Mouse (Mus musculus) embryonic facial prominence, embryonic 12.5 days (tissue): ENCODE data around the gene Ptprz1. TPM values are rescaled to one million over a fixed set of nuclear protein-coding genes. Genes with fewer than 3 reads are reported as not detected.
A peak's percentile ranks its signal among the peaks of the same experiment; 100 is the strongest.

Source experiments
- ATAC-seq: fragments of 200-750 bp; cut with Nextera tagmentation; 2 replicates; pipeline ENCODE4 v1.8.0; 2017; ENCODE audit not compliant: insufficient number of reproducible peaks, insufficient read depth, low FRiP score, low TSS enrichment
- H3K27ac ChIP-seq: fragments of 300-500 bp; sonication (generic); 2 replicates; pipeline ENCODE4 v1.5.1; 2016; ENCODE audit warnings: mild to moderate bottlenecking
- H3K27me3 ChIP-seq: fragments of 300-500 bp; sonication (generic); 2 replicates; pipeline ENCODE4 v1.6.1; 2016; ENCODE audit warnings: mild to moderate bottlenecking, moderate library complexity
- H3K36me3 ChIP-seq: fragments of 300-500 bp; sonication (generic); 2 replicates; pipeline ENCODE4 v1.6.1; 2016; ENCODE audit warnings: mild to moderate bottlenecking
- H3K4me1 ChIP-seq: fragments of 300-500 bp; sonication (generic); 2 replicates; pipeline ENCODE4 v1.6.1; 2016
- H3K4me2 ChIP-seq: fragments of 300-500 bp; sonication (generic); replicated peaks from 2 replicates; pipeline ENCODE4 v1.6.1; 2016; ENCODE audit warnings: mild to moderate bottlenecking, moderate library complexity
- H3K4me3 ChIP-seq: fragments of 300-500 bp; sonication (generic); 2 replicates; pipeline ENCODE4 v1.5.1; 2016; ENCODE audit warnings: mild to moderate bottlenecking
- H3K9ac ChIP-seq: fragments of 300-500 bp; sonication (generic); 2 replicates; pipeline ENCODE4 v1.6.1; 2016; ENCODE audit warnings: mild to moderate bottlenecking, moderate library complexity
- H3K9me3 ChIP-seq: fragments of 300-500 bp; sonication (generic); 2 replicates; pipeline ENCODE4 v1.6.1; 2016; ENCODE audit warnings: mild to moderate bottlenecking, moderate library complexity
- WGBS: fragments of 180-500 bp; shearing (Covaris S2); methylation state at CpG from one replicate; pipeline ENCODE4 v1.1.7; 2016; 5-methylcytosine and 5-hydroxymethylcytosine counted together
- polyA plus RNA-seq: library from polyadenylated mRNA; unstranded; fragments of >200 nt; fragmentation: Nextera tagmentation; extraction: Ambion mirVana; gene quantifications from 2 replicates; pipeline ENCODE4 v1.2.1, GENCODE M21; 2016

Gene Ptprz1
- polyA plus RNA-seq: 10.1 and 12.8 TPM in 2 replicates

DNA sequence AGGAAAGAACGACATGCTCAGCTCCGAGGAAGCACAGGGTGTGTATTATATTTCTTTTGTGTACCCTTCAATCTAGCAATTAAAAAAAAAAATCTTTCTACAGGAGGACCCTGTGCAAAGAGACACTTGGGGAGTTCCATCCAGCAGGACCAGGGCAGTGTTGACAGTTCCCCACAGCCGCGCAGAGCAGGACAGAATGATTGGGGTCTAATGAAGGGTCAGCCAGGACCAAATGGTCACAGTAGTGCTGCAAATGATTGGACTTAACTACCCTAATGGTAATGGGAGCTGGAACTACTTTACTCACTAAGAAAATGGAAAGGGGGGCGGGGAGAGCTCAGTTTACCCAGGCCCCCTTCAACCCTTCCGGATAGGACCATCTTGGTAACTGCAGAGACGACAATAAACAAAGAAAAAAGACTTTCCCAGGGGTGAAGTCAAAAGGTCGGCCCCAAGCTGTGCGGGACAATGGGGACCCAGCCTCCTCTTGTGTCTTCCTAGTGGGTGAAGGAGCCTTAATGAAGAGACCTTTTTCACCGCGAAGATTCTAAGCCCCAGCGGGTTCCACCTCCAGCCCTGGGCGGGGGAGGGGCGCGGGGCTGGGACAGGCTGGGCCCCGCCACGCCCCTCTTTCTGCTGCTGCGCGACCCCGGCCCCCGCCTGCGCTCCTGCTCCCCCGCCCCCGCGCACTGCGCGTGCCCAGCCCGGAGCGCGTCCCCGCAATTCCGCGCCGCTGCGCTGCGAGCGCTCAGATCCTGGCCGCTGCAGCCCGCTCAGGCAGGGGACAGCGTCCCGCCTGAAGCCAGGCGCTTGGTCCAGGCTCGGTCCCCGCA lies at the start of gene Ptprz1:
TSS of gene Ptprz1 (plus strand) at position 722 of the 833 bp plus-strand sequence.
- 1% methylated on average over 43 of the region's 44 CpGs for WGBS
- H3K4me1 ChIP-seq: 0 out of 2 replicates have a peak, but pooled peaks cover 5% of the 10 kb centered on the region
- H3K27ac ChIP-seq: no peak within 1 kb of the TSS
- peaks cover 5% of the 10 kb centered on the region for H3K27me3 ChIP-seq
- peak within 1 kb of the TSS; percentile 61 for H3K4me3 ChIP-seq
- peak within 1 kb of the TSS; percentile 59 for H3K9ac ChIP-seq
- ATAC-seq: peak; percentile 89
- H3K36me3 ChIP-seq: no peaks in the 10 kb centered on the region
- H3K4me2 ChIP-seq: peak within 1 kb of the TSS; percentile 94
- H3K9me3 ChIP-seq: no peaks in the 10 kb centered on the region

DNA sequence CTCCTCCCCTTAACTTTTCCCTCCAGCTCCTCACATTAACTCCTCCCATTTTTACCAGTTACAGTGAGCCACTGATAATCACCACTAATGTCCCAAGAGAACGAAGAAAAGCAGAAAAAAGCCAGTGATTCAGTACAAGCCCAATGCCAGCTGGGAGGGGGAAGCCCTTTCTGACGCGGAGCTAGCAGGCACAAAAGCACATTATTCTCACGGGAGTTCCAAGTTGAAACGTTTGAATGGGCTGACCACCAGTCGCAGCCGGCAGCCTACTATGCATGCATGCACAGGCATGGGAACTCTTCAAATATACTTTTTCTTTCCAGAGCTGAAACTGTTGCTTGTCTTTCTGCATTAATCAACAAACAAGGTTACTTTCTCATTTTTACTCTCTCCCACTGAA lies 41.7 kb upstream of the Ptprz1 start:
- Histone ChIP-seq H3K27ac (no peak overlapping the region), H3K27me3 (no peaks in the 10 kb centered on the region), H3K4me3 (no peak overlapping the region), H3K9ac (no peak overlapping the region), H3K4me1 (no peaks in the 10 kb centered on the region), H3K9me3 (no peaks in the 10 kb centered on the region), H3K4me2 (no peak overlapping the region), H3K36me3 (no peaks in the 10 kb centered on the region)
- no peak for ATAC-seq
- 16% methylated on average over 7 of the region's 7 CpGs for WGBS

GRCm38 (mm10) chr6:22834100-22834970 lies 41.0 kb upstream of the Ptprz1 start:
- no peak overlapping the region for H3K27ac ChIP-seq
- 62% methylated on average over 19 of the region's 19 CpGs for WGBS
- no peak overlapping the region for H3K4me2 ChIP-seq

DNA sequence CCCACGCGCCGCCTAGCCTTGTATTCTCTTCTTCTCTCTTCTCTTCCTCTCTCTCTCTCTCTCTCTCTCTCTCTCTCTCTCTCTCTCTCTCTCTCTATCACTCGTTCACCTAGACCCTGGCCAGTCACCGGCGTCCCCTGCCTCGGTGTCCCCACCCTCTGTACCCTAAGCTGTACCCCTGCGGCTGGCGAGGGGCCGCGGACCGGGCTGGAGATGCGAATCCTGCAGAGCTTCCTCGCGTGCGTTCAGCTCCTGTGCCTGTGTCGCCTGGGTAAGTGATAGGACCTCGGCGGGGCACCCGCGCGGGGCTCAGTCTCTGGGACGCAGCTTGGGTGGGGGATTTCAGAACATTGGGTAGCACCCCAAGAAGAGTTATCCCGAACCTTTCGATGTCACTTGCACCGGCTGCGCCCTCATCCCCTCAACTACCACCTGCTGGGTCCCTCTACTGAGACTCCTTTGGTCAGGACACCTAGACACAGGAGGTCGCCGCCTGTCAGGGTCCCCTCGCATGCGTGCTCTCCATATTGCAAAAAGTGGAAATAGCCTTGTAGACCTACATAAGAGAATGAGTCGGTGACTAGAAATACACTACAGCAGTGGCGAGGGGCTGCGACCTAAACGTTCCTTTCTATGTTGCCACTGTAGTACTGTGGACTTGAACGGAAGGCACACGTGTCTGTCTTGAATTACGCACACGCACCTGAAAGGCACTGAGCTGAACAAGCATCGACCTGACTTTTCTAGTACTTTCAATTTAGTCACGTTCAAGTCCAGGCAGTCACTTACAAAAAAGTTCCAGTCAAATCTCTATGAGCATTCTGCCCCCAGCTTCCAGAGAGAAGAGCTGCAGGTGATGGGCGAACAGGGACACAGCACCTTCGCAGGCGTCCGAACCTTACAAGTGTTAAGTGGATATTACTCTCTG lies 576 bp downstream of the Ptprz1 start:
- no peaks in the 10 kb centered on the region for H3K36me3 ChIP-seq
- H3K9me3 ChIP-seq: no peaks in the 10 kb centered on the region
- ATAC-seq: peak; percentile 52
- WGBS: 2% methylated on average over 45 of the region's 45 CpGs
- peak overlapping the region; percentile 59 for H3K9ac ChIP-seq
- peaks cover 5% of the 10 kb centered on the region for H3K27me3 ChIP-seq
- H3K4me2 ChIP-seq: peak overlapping the region; percentile 94
- H3K27ac ChIP-seq: no peak overlapping the region
- H3K4me3 ChIP-seq: peak overlapping the region; percentile 61
- H3K4me1 ChIP-seq: 0 out of 2 replicates have a peak, but pooled peaks cover 5% of the 10 kb centered on the region

More at GRCm38 (mm10) chr6:22834100-22834970, 41.0 kb upstream of the Ptprz1 start:
- no peaks in the 10 kb centered on the region for H3K9me3 ChIP-seq
- no peak overlapping the region for H3K4me3 ChIP-seq
- H3K36me3 ChIP-seq: no peaks in the 10 kb centered on the region
- 0 out of 2 replicates have a peak, but pooled peaks have one; percentile 60 for ATAC-seq
- no peaks in the 10 kb centered on the region for H3K27me3 ChIP-seq
- no peak overlapping the region for H3K9ac ChIP-seq
- H3K4me1 ChIP-seq: no peaks in the 10 kb centered on the region

GRCm38 (mm10) chr6:22887978-22888377 lies 12.7 kb downstream of the Ptprz1 start:
- ATAC-seq: no peak
- Histone ChIP-seq H3K36me3 (no peaks in the 10 kb centered on the region), H3K4me3 (no peak overlapping the region), H3K27ac (no peak overlapping the region), H3K9ac (no peak overlapping the region), H3K4me2 (no peak overlapping the region), H3K4me1 (no peaks in the 10 kb centered on the region), H3K9me3 (no peaks in the 10 kb centered on the region), H3K27me3 (no peaks in the 10 kb centered on the region)
- 86% methylated on average over 6 of the region's 6 CpGs for WGBS

DNA sequence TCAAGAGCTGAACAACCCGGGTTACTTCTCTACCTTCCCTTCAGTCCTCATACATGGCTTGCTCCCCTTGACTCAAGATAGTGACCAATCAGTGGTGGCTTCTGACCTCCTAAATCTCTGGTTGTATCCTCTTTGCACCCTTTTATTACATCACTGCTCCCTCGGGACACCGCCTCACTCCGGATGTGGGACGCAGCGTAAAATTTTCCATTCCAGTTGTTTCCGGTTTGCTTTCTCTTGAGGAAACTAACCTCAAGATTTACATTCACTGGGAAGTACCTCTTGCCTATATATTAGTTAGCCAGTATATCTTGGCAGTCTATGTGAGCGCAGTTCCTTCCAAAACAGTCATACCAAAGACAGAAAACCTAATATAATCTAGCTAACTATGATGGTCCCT lies 14.0 kb downstream of the Ptprz1 start:
- H3K4me1 ChIP-seq: no peaks in the 10 kb centered on the region
- no peaks in the 10 kb centered on the region for H3K9me3 ChIP-seq
- ATAC-seq: no peak
- no peak overlapping the region for H3K4me2 ChIP-seq
- no peak overlapping the region for H3K27ac ChIP-seq
- no peaks in the 10 kb centered on the region for H3K36me3 ChIP-seq
- H3K4me3 ChIP-seq: no peak overlapping the region
- 93% methylated on average over 8 of the region's 8 CpGs for WGBS
- no peaks in the 10 kb centered on the region for H3K27me3 ChIP-seq
- H3K9ac ChIP-seq: no peak overlapping the region

GRCm38 (mm10) chr6:22901983-22902382 lies 26.7 kb downstream of the Ptprz1 start:
- H3K9me3 ChIP-seq: no peaks in the 10 kb centered on the region
- H3K27me3 ChIP-seq: no peaks in the 10 kb centered on the region
- H3K36me3 ChIP-seq: no peaks in the 10 kb centered on the region
- H3K27ac ChIP-seq: no peak overlapping the region
- no peak for ATAC-seq
- H3K4me3 ChIP-seq: no peak overlapping the region
- H3K4me2 ChIP-seq: no peak overlapping the region
- WGBS: 72% methylated on average over 3 of the region's 3 CpGs
- H3K9ac ChIP-seq: no peak overlapping the region
- H3K4me1 ChIP-seq: no peaks in the 10 kb centered on the region

DNA sequence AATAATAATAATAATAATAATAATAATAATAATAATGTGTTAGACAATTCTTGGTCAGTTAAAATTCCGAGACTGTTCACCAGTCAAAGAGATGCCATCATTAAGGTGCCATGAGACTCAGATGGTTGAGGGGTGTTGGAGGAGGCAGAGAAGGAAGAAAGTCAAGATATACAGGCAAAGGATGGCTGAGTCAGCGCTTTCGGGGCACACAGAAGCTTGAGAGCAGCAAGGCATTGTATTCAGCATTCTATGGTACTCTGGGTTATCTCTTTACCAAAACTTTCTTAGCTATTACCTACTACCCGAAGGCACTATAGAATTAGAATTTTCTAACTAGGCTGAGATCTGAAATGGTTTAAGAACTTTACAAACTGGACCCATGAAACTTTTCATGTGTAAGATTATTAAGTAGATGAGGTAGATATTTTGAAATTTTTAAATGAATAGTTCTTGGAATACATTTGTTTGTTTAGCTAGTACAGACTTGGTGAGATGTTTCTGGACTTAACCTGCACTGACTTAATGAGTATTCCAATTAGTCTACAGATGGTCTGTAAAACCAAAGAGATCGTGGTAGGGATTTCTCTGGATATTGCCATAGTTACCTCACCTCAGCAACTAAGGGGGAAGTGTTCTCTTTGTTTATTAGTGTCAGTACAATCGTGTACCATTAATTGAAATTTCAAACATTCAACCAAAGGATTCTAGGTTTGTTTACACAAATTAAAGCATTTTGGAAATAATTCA lies 33.4 kb downstream of the Ptprz1 start:
- Histone ChIP-seq H3K4me2 (no peak overlapping the region), H3K27ac (no peak overlapping the region), H3K9ac (no peak overlapping the region), H3K36me3 (no peaks in the 10 kb centered on the region), H3K27me3 (no peaks in the 10 kb centered on the region), H3K4me1 (no peaks in the 10 kb centered on the region), H3K4me3 (no peak overlapping the region), H3K9me3 (no peaks in the 10 kb centered on the region)
- ATAC-seq: no peak
- 80% methylated on average over 6 of the region's 6 CpGs for WGBS

DNA sequence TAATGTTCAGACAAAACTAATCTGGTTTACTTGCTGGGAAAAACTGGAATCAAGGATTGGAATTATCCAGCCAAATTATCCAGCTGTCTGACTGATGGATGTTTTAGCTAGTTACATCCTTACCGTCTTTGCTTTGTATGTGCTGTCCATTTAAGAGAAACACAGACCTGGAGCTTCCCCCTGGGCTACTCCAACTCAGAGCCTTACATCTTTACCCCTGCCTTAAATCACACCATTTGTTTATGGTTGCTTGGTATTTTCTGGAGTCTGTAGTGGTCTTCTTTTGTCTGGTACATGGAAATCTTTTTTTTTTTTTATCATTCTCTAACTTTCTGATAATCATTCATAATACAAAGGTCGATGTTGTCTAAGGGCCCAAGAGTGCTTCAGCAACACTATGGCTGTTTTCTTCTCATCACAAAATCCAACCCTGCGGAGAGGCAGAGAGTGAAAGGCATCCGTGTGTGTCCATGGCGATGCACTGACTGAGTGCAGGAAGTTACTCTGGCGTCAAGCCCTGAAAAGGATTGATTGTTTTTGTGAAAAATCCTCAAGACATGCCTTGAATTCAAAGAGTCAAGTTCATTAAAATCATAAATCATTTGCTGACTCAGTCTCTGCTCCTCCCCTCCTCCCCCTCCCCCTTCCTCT lies 34.1 kb downstream of the Ptprz1 start:
- H3K27ac ChIP-seq: no peak overlapping the region
- H3K27me3 ChIP-seq: no peaks in the 10 kb centered on the region
- 55% methylated on average over 6 of the region's 6 CpGs for WGBS
- no peak for ATAC-seq
- no peak overlapping the region for H3K9ac ChIP-seq
- no peaks in the 10 kb centered on the region for H3K9me3 ChIP-seq
- no peaks in the 10 kb centered on the region for H3K4me1 ChIP-seq
- no peak overlapping the region for H3K4me3 ChIP-seq
- no peaks in the 10 kb centered on the region for H3K36me3 ChIP-seq
- H3K4me2 ChIP-seq: no peak overlapping the region

- Histone ChIP-seq H3K4me3 (no peak overlapping the region), H3K4me1 (no peaks in the 10 kb centered on the region), H3K27ac (no peak overlapping the region), H3K4me2 (no peak overlapping the region), H3K27me3 (no peaks in the 10 kb centered on the region), H3K9me3 (no peaks in the 10 kb centered on the region), H3K36me3 (no peaks in the 10 kb centered on the region), H3K9ac (no peak overlapping the region)
- no peak for ATAC-seq
- 38% methylated on average over 4 of the region's 4 CpGs for WGBS
Observed at GRCm38 (mm10) chr6:22909908-22910260, 34.6 kb downstream of the Ptprz1 start.
